Mouse (Mus musculus) brain, embryonic 14.5 days (tissue): ENCODE measurements around the gene Col9a1.

ENCODE experiments used
- CTCF ChIP-seq: fragments of 200-500 bp; IDR thresholded peaks from 2 replicates; pipeline ENCODE4 v1.5.1; 2012; ENCODE audit warnings: inconsistent platforms, mild to moderate bottlenecking, moderate library complexity, borderline replicate concordance; ENCODE audit not compliant: insufficient read depth, insufficient read length; ENCODE audit errors: extremely low read depth
- POLR2A ChIP-seq: fragments of 200-500 bp; IDR thresholded peaks from 2 replicates; pipeline ENCODE4 v1.6.1; 2012; ENCODE audit warnings: mild to moderate bottlenecking, inconsistent platforms, borderline replicate concordance; ENCODE audit not compliant: poor library complexity, insufficient read depth, insufficient read length, severe bottlenecking; ENCODE audit errors: extremely low read depth

DNA sequence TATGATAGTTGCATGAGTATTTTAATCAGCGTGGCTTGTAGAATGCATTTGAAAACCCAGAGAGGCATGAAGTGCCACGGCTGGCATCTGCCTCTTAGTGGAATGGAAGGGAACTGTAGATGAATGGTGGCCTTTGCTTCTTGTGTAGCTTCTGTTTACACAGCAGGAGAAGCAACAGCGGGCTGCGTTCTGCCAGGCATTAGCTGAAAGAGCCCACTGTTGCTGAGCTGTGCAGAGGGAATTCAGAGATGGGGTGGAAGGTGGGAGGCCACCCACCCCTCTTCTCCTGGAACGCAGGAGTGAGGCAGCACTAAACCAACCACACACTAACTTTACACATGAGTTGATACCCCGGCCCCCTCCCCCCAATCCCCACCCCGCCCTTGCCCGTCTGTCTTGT is 53.0 kb downstream of the Col9a1 start:
- TF ChIP-seq POLR2A (no peak), CTCF (no peak; the same call in 1 of the 2 replicates)
